Mouse (Mus musculus): Measurements from ENCODE around the gene Elovl7.

DNA sequence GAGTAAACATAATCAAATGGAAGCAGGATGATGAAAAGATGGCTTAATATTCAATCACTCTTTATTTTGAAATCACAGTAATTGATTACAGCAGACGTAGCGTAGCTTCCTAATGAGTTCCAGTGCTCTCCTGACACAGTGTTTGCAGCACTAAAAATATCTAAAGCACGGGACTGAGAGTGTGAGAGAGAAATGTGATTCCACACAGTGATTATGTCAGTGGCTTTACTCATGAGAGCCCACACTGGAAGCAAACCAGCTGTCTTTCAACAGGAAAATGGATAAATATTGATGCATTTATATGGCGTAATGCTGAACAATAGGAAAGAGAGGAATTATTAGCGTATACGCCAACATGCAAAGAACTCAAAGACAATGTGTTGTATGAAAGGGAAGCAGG is 64.4 kb downstream of the Elovl7 start:
- no peak for TF ChIP-seq CTCF (IDR thresholded peaks at IDR 0.05; ENCODE audit: control insufficient read depth, insufficient read depth, low read length)
- TF ChIP-seq POLR2A (IDR thresholded peaks at IDR 0.05; ENCODE audit: borderline replicate concordance, control insufficient read depth, low read depth, low read length): no peak
